Mouse (Mus musculus) c-Kit-positive CD71-positive TER-119-positive erythroid progenitor cells, embryonic 14.5 days (primary cell): ENCODE results near the gene Ptprt.

Experiments used
- DNase-seq: peaks from one replicate; pipeline ENCODE4 v3.0.0-alpha.2; 2013; ENCODE audit warnings: low spot score

Gene Ptprt

GRCm38 (mm10) chr2:162581651-162582050, 79.3 kb downstream of the Ptprt start:
- no peak for DNase-seq

GRCm38 (mm10) chr2:162577819-162578218, 83.1 kb downstream of the Ptprt start:
- DNase-seq: no peak

GRCm38 (mm10) chr2:162572851-162573250, 88.1 kb downstream of the Ptprt start:
- no peak for DNase-seq

- no peak for DNase-seq
Observed at GRCm38 (mm10) chr2:162571037-162571436, 89.9 kb downstream of the Ptprt start.

GRCm38 (mm10) chr2:162568308-162569100, 92.4 kb downstream of the Ptprt start:
- DNase-seq: no peak

GRCm38 (mm10) chr2:162548312-162548711, 112.6 kb downstream of the Ptprt start:
- DNase-seq: no peak

GRCm38 (mm10) chr2:162531638-162532037, 129.3 kb downstream of the Ptprt start:
- DNase-seq: no peak

- no peak for DNase-seq
Observed at GRCm38 (mm10) chr2:162528911-162529310, 132.0 kb downstream of the Ptprt start.

- no peak for DNase-seq
Observed at GRCm38 (mm10) chr2:162515993-162516392, 145.0 kb downstream of the Ptprt start.

GRCm38 (mm10) chr2:162513072-162513471, 147.9 kb downstream of the Ptprt start:
- no peak for DNase-seq

GRCm38 (mm10) chr2:162512094-162512493, 148.9 kb downstream of the Ptprt start:
- DNase-seq: no peak

- no peak for DNase-seq
Observed at GRCm38 (mm10) chr2:162509016-162509415, 151.9 kb downstream of the Ptprt start.

- no peak for DNase-seq
Observed at GRCm38 (mm10) chr2:162507664-162508063, 153.3 kb downstream of the Ptprt start.

GRCm38 (mm10) chr2:162504850-162505249, 156.1 kb downstream of the Ptprt start:
- no peak for DNase-seq

GRCm38 (mm10) chr2:162499501-162499915, 161.4 kb downstream of the Ptprt start:
- no peak for DNase-seq

GRCm38 (mm10) chr2:162498191-162498590, 162.8 kb downstream of the Ptprt start:
- no peak for DNase-seq

GRCm38 (mm10) chr2:162484036-162484435, 176.9 kb downstream of the Ptprt start:
- DNase-seq: no peak

- no peak for DNase-seq
Observed at GRCm38 (mm10) chr2:162443106-162443505, 217.8 kb downstream of the Ptprt start.

GRCm38 (mm10) chr2:162436646-162437045, 224.3 kb downstream of the Ptprt start:
- no peak for DNase-seq

- DNase-seq: no peak
Observed at GRCm38 (mm10) chr2:162430171-162430570, 230.8 kb downstream of the Ptprt start.

GRCm38 (mm10) chr2:162426114-162426513, 234.8 kb downstream of the Ptprt start:
- DNase-seq: no peak

- DNase-seq: no peak
Observed at GRCm38 (mm10) chr2:162418181-162418580, 242.8 kb downstream of the Ptprt start.

GRCm38 (mm10) chr2:162413073-162413812, 247.7 kb downstream of the Ptprt start:
- no peak for DNase-seq
